Mouse (Mus musculus) hindbrain, postnatal 0 days (tissue): ENCODE results near the gene Hectd2. TPM values are rescaled to one million over a fixed set of nuclear protein-coding genes. Genes with fewer than 3 reads are reported as not detected.
A peak's percentile ranks its signal among the peaks of the same experiment; 100 is the strongest.

Source experiments
- ATAC-seq: fragments of 200-750 bp; cut with Nextera tagmentation; 2 replicates; pipeline ENCODE4 v1.8.0; 2017; ENCODE audit warnings: mild to moderate bottlenecking, moderate TSS enrichment, moderate library complexity
- DNase-seq: peaks from one replicate; pipeline ENCODE4 v3.0.0-alpha.2; 2015; ENCODE audit warnings: low spot score
- H3K27ac ChIP-seq: fragments of 300-500 bp; sonication (generic); 2 replicates; pipeline ENCODE4 v1.5.1; 2014; ENCODE audit warnings: mild to moderate bottlenecking
- H3K27me3 ChIP-seq: fragments of 300-500 bp; sonication (generic); 2 replicates; pipeline ENCODE4 v1.6.1; 2014; ENCODE audit warnings: low read length, mixed read lengths; ENCODE audit not compliant: insufficient read depth
- H3K36me3 ChIP-seq: fragments of 300-500 bp; sonication (generic); 2 replicates; pipeline ENCODE4 v1.6.1; 2014; ENCODE audit warnings: low read length, mixed read lengths; ENCODE audit not compliant: insufficient read depth
- H3K4me1 ChIP-seq: fragments of 300-500 bp; sonication (generic); 2 replicates; pipeline ENCODE4 v1.6.1; 2014; ENCODE audit warnings: antibody characterized with exemption, low read length, mixed read lengths; ENCODE audit not compliant: insufficient read depth
- H3K4me2 ChIP-seq: fragments of 300-500 bp; sonication (generic); 2 replicates; pipeline ENCODE4 v1.6.1; 2014; ENCODE audit warnings: low read depth, mild to moderate bottlenecking, low read length, moderate library complexity, mixed read lengths
- H3K4me3 ChIP-seq: fragments of 300-500 bp; sonication (generic); 2 replicates; pipeline ENCODE4 v1.5.1; 2014; ENCODE audit warnings: low read length
- H3K9ac ChIP-seq: fragments of 300-500 bp; sonication (generic); replicated peaks from 2 replicates; pipeline ENCODE4 v1.6.1; 2014; ENCODE audit warnings: mild to moderate bottlenecking, low read length, moderate library complexity, mixed read lengths
- H3K9me3 ChIP-seq: fragments of 300-500 bp; sonication (generic); 2 replicates; pipeline ENCODE4 v1.6.1; 2016; ENCODE audit warnings: low read length, mixed read lengths
- CTCF ChIP-seq: IDR thresholded peaks from 2 replicates; pipeline ENCODE4 v1.5.1; 2016; ENCODE audit warnings: antibody characterized with exemption, control low read depth, low read depth
- whole genome bisulfite sequencing: fragments of 180-500 bp; shearing (Covaris S2); extraction: QIAGEN DNeasy Blood & Tissue Kit; methylation state at CpG from one replicate; pipeline ENCODE4 v1.1.7; 2014; 5-methylcytosine and 5-hydroxymethylcytosine counted together
- polyA plus RNA-seq: library from polyadenylated mRNA; unstranded; fragments of >200 nt; fragmentation: Nextera tagmentation; extraction: Ambion mirVana; gene quantifications from 2 replicates; pipeline ENCODE4 v1.2.1, GENCODE M21; 2015
- total RNA-seq: library from RNA; depleted of rRNA; stranded (reverse); fragments of >200 nt; gene quantifications from 2 replicates; pipeline ENCODE4 v1.2.3, GENCODE M21; 2014

Gene Hectd2
- total and polyA plus RNA-seq, 2 experiments from 2014 or later, result 6.7 to 20.7 TPM

GRCm38 (mm10) chr19:36560160-36560559 is 5.7 kb downstream of the Hectd2 start:
- Histone ChIP-seq H3K27me3 (no peaks in the 10 kb centered on the region), H3K4me3 (no peak overlapping the region), H3K4me2 (no peak overlapping the region), H3K36me3 (no peaks in the 10 kb centered on the region), H3K27ac (no peak overlapping the region), H3K4me1 (no peaks in the 10 kb centered on the region; the same call in 1 of the 2 replicates), H3K9ac (no peak overlapping the region), H3K9me3 (no peaks in the 10 kb centered on the region)
- 24% methylated on average over 2 of the region's 2 CpGs for WGBS
- TF ChIP-seq CTCF, result peak; percentile 47
- no peak for ATAC-seq
- DNase-seq, result peak; percentile 5

- no peak for TF ChIP-seq CTCF
- WGBS, result 74% methylated on average over 2 of the region's 2 CpGs
- no peaks in the 10 kb centered on the region for H3K27me3 ChIP-seq
- no peaks in the 10 kb centered on the region for H3K9me3 ChIP-seq
- no peak for DNase-seq
- no peak overlapping the region for H3K27ac ChIP-seq
- no peaks in the 10 kb centered on the region for H3K36me3 ChIP-seq
- H3K4me3 ChIP-seq, result no peak overlapping the region
- H3K4me2 ChIP-seq, result no peak overlapping the region
- no peak for ATAC-seq
- no peaks in the 10 kb centered on the region for H3K4me1 ChIP-seq
- no peak overlapping the region for H3K9ac ChIP-seq
Observed at GRCm38 (mm10) chr19:36561171-36561570, 6.7 kb downstream of the Hectd2 start.

GRCm38 (mm10) chr19:36564396-36564795 is 10.0 kb downstream of the Hectd2 start:
- Histone ChIP-seq H3K4me3 (no peak overlapping the region), H3K4me1 (no peaks in the 10 kb centered on the region), H3K9ac (no peak overlapping the region), H3K27me3 (no peaks in the 10 kb centered on the region), H3K4me2 (no peak overlapping the region), H3K36me3 (no peaks in the 10 kb centered on the region), H3K9me3 (no peaks in the 10 kb centered on the region), H3K27ac (no peak overlapping the region)
- ATAC-seq, result no peak
- no peak for TF ChIP-seq CTCF
- peak; percentile 46 for DNase-seq
- WGBS, result 69% methylated on average over 2 of the region's 2 CpGs

GRCm38 (mm10) chr19:36573986-36574385 is 19.5 kb downstream of the Hectd2 start:
- no peak overlapping the region for H3K4me3 ChIP-seq
- H3K4me1 ChIP-seq, result no peaks in the 10 kb centered on the region
- no peaks in the 10 kb centered on the region for H3K9me3 ChIP-seq
- H3K36me3 ChIP-seq, result 0 out of 2 replicates have a peak, but pooled peaks cover 8% of the 10 kb centered on the region
- H3K9ac ChIP-seq, result no peak overlapping the region
- H3K4me2 ChIP-seq, result no peak overlapping the region
- no peak overlapping the region for H3K27ac ChIP-seq
- ATAC-seq, result no peak
- H3K27me3 ChIP-seq, result no peaks in the 10 kb centered on the region
- 49% methylated on average over 3 of the region's 3 CpGs for WGBS
- TF ChIP-seq CTCF, result no peak
- no peak for DNase-seq

- no peaks in the 10 kb centered on the region for H3K9me3 ChIP-seq
- no peaks in the 10 kb centered on the region for H3K27me3 ChIP-seq
- no peak overlapping the region for H3K4me2 ChIP-seq
- 0 out of 2 replicates have a peak, but pooled peaks cover 8% of the 10 kb centered on the region for H3K36me3 ChIP-seq
- H3K4me1 ChIP-seq, result no peaks in the 10 kb centered on the region
- no peak overlapping the region for H3K27ac ChIP-seq
- H3K9ac ChIP-seq, result no peak overlapping the region
- TF ChIP-seq CTCF, result no peak
- 87% methylated on average over 6 of the region's 6 CpGs for WGBS
- no peak for ATAC-seq
- no peak overlapping the region for H3K4me3 ChIP-seq
- DNase-seq, result no peak
Observed at GRCm38 (mm10) chr19:36575159-36575558, 20.7 kb downstream of the Hectd2 start.

- H3K4me3 ChIP-seq, result no peak overlapping the region
- 63% methylated on average over 3 of the region's 3 CpGs for WGBS
- H3K9me3 ChIP-seq, result no peaks in the 10 kb centered on the region
- H3K27me3 ChIP-seq, result no peaks in the 10 kb centered on the region
- no peak overlapping the region for H3K4me2 ChIP-seq
- no peak overlapping the region for H3K27ac ChIP-seq
- TF ChIP-seq CTCF, result no peak
- DNase-seq, result no peak
- no peak overlapping the region for H3K9ac ChIP-seq
- no peaks in the 10 kb centered on the region for H3K4me1 ChIP-seq
- ATAC-seq, result no peak
- H3K36me3 ChIP-seq, result no peaks in the 10 kb centered on the region
Observed at GRCm38 (mm10) chr19:36580874-36581273, 26.4 kb downstream of the Hectd2 start.

- ATAC-seq (no peak), DNase-seq (no peak)
- TF ChIP-seq CTCF, result no peak
- H3K9me3 ChIP-seq, result no peaks in the 10 kb centered on the region
- H3K4me1 ChIP-seq, result no peaks in the 10 kb centered on the region
- no peak overlapping the region for H3K27ac ChIP-seq
- WGBS, result 93% methylated on average over 1 of the region's 1 CpGs
- H3K4me2 ChIP-seq, result no peak overlapping the region
- no peak overlapping the region for H3K9ac ChIP-seq
- H3K4me3 ChIP-seq, result no peak overlapping the region
- H3K27me3 ChIP-seq, result no peaks in the 10 kb centered on the region
- no peaks in the 10 kb centered on the region for H3K36me3 ChIP-seq
Observed at GRCm38 (mm10) chr19:36582116-36582515, 27.7 kb downstream of the Hectd2 start.
